Mouse (Mus musculus) ES-CJ7 (cell line): ENCODE data around the gene Xntrpc.

Experiments
- DNase-seq: peaks from one replicate; pipeline ENCODE4 v3.0.0; 2011; ENCODE audit warnings: low read depth, low spot score

The Xntrpc gene

GRCm38 (mm10) chr7:102137898-102138297 lies 72.4 kb downstream of the Xntrpc start:
- no peak for DNase-seq
